Mouse (Mus musculus): ENCODE data around the gene Pfas.
A peak's percentile ranks its signal among the peaks of the same experiment; 100 is the strongest.

Gene Pfas

DNA sequence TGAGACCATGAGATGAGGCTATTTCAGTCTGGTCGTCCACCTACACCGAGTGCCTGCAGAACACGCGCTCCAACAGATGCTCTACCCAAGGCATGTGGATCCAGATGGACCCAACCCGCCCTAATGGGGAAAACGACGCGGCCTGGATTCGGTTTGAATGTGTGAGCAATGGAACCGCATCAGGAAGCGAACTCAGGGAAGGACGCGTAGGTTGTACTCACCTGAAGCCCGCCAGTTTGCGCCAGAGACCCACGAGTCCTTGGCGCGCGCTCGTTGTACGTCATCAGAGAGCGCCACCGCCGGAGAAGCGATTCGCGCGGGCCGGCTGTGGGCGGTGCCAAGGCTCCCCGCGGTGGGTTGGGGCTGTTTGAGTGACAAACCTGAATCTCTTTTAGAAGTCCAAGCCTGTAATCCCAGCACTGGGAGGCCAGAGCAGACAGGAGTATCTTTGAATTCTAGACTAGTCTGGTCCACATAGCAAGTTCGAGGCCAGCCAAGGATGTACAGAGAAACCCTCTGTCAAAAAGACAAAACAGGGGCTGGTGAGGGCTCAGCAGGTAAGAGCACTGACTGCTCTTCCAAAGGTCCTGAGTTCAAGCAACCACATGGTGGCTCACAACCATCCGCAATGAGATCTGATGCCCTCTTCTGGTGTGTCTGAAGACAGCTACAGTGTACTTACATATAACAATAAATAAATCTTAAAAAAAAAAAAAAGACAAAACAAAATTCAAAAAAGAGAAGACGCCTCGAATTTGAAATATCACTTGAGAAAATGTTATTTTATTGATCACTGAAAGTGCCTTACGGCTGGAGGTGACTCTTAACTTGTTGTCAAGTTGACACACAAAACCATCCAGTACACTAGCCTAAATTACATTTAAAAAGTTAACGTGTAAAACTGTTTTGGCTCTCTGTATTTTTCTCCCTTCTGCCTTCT is at the start of gene Pfas:
TSS of gene Pfas (minus strand) at position 279 of the 940 bp plus-strand sequence.
- peak; percentile 90 for DNase-seq (ENCODE audit: low spot score)

DNA sequence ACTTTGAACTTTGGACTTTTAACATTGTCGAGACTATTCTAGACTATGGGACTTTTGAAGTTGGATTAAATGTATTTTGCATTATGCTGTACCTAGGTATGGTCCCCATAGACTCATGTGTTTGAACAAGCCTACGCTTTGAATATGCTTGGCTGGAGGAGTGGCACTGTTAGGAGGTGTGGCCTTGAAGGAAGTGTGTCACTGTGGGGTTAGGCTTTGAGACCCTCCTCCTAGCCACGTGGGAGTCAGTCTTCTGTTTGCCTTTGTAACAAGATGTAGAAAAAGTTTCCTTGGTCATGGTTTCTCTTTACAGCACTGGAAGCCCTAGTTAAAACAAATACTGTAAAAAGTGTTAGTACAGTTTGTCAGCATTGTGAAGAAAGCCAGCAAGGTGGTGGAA is 45.6 kb upstream of the Pfas start:
- DNase-seq (ENCODE audit: low spot score) = no peak

DNA sequence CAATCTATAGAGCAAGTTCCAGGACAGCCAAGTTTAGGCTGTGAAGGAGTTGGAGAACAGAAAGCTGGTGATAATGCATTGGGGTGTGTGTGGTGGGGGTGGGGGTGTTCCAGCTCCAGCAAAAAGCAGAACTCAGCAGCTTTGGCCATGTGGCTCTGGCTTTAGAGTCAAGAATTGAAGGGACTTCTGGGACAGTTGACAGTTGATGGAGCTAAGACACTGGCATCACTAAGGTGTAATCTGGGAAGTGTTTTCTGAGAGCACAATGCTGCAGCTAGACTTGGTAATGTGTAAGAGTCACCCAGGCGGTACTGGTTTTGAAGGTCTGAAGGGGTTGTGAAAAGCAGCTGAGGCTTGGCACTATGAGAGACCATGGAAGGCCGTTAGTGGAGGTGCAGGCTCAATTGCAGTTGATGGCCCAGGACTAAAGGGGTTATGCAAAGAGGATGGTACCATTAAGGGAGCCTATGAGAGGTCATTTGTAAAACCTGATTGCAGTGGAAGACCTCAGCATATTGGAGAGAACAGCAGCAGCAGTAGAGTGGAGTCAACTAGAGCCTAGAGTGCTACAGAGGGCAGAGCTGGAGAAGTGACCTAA is 44.7 kb upstream of the Pfas start:
- DNase-seq (ENCODE audit: low spot score) = no peak

DNA sequence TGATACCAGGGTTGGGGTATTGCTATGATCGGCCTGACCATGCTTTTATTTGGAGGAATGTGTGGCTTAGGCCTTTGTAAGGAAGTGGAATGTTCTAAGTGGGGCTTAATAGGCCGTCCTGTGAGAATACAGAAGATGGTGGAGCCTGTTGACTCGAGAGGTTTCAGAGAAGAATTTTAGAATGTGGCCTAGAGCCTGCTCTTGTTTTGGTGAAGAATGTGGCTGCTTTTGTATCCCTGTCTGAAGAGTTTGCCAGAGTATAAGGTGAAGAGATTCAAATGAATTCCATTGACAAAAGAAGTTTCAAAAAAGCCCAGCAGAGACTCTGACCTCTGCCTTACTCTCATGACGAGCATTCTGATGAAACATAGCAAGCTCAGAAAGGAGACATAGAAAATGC is 43.5 kb upstream of the Pfas start:
- no peak for DNase-seq (ENCODE audit: low spot score)

DNA sequence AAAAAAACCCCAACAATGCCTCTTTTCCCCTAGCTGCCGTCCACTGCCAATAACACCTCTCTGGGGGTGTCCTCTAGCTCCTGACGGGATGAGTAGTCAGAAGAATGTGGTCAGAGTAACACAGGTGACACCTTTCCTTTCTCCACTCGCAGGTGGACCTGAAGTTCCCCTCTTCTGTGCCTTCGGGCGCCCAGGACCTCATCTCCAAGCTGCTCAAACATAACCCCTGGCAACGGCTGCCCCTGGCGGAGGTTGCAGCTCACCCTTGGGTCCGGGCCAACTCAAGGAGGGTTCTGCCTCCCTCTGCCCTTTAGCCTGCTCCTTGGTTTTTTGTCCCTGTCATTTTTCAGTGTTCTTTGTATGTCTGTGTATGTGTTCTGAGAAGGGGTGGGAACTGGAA is 42.5 kb upstream of the Pfas start:
- DNase-seq (ENCODE audit: low spot score) = no peak

DNA sequence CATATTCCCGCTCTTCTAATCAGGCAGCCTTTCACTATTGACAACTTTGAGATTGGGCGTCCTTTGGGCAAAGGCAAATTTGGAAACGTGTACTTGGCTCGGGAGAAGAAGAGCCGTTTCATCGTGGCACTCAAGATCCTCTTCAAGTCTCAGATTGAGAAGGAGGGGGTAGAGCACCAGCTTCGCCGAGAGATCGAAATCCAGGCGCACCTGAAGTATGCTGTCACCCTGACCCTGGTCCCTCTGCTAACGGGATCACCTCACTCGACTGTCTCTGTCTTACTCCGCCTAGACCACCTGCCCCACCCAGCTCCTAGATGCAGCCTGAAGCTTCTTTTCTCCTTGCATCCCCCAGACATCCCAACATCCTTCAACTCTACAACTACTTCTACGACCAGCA is 39.9 kb upstream of the Pfas start:
- no peak for DNase-seq (ENCODE audit: low spot score)

DNA sequence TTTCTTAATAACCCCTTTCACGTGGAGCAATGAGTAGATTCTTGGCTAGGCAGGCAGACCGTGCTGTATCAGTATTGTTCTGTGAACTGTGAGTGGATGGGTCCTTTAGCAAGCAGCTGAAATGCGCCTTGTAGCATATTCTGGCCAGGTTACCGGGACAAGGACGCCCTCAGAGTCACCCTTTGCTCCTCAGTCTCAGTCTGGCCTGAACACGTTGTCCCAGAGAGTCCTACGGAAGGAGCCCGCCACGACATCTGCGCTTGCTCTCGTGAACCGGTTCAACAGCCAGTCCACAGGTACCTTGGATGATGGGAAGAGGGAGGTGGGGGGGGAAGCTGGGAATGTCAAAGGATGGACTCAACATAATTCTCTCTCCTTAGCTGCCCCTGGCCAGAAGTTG is 39.3 kb upstream of the Pfas start:
- no peak for DNase-seq (ENCODE audit: low spot score)

DNA sequence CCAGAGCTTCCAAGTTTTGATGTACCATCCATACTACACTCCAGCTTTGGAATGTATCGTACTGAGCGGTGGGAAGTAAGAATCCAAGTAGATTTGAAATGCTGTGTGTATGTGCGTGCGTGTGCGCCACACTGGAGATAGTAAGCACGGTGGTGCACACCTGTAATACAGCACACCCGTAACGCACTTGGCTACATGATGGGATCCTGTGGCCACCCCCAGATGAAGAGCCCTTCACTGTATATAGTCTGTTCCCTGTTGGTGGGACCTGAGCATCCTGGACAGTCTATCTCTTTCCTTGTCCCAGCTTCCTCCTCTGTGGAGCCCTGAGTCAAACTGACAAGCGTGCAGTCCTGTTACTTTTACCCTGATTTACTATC is 38.1 kb upstream of the Pfas start:
- DNase-seq (ENCODE audit: low spot score) = no peak

DNA sequence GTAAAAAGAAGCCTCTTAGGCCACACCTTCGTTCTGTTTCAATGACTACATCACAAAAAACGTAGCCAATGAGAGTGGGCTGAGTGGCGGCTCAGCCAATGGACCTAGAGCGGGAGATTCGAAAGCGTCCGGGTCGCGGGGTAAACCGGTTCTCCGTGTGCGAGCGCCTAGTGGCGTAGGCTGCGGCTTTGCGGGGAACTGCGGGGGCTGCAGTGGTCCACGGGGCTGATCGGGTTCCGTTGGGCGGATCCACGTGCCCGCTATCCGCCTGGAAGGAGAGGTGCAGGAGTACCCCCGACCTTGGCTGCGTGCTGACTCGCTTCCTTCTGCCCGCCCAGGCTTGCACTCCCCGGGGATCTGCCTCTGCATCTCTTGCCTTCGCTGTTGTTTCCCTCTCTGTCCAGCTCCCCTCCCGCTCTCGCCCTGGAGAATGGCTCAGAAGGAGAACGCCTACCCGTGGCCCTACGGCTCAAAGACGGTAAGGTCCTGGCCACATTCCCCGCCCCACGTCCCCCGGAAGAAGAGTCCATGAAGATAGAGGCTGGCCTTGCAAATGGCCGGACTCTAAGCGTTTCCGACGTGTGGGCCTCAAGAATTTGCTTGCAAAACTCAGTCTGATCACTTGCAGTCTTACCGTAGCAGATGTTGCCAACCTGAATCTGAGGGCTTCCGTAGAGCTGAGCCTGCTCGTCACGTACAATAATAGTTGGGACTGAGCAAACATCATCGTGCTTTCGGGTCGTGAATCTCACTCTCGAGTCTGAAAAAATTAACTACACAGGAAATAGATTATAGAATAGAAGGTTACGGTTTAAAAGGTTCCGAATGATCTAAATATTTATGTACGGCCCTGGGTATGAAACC is 37.5 kb upstream of the Pfas start, which contains the start of gene Aurkb:
TSS of gene Aurkb (plus strand) at position 117 of the 864 bp plus-strand sequence.
- DNase-seq (ENCODE audit: low spot score) = peak; percentile 87

DNA sequence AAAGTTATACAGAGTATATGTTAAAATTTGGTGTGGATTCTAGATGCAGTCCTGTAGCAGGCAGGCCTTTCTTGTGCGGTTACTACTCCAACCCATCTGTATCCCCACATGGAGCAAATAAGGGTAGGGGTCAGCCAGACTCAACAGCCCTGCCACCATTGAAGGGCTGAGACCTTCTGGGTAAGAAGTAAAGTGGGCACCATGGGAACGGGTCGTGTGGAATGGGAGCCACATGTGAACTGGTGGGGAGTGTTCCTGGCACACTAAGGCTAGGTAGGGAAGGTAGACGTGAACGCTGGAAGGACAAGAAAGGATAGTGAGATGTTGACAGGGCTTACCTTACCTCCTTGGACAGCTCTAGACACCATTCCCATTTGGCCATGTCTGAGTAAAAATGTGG is 29.9 kb upstream of the Pfas start:
- DNase-seq (ENCODE audit: low spot score) = no peak

DNA sequence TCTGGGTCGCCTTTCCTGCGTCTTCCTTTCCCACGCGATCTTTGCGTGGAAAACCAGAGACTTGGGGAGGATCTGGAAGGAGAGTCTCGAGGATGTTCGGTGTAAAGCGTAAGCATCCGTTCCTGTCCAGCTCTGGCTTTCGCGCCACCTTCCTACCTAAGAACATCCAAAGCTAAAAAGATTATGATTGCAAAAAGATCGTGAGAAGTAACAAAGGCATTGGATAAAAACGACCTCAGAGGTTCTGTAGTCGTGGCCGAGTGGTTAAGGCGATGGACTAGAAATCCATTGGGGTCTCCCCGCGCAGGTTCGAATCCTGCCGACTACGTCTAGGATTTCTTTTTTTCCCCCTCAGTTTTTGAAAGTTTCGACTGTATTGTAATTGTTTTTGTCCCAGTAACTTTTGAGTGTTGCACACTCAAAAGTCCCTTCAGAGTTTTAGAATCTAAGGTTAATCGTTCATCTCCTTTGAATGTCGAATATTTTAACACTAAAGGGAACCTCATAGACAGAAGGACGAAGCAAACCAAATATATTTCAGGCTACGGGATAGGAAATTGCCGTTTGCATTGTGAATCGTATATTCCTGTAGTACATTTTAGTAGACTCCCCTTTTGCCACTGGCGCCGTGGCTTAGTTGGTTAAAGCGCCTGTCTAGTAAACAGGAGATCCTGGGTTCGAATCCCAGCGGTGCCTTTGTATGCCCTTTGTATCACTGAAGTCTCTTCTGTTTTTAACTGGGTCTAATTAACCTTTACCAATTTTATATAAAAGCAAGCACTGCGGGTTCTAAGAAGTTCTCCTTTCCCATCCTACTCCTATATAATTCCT is 29.2 kb upstream of the Pfas start:
- peak; percentile 88 for DNase-seq (ENCODE audit: low spot score)

DNA sequence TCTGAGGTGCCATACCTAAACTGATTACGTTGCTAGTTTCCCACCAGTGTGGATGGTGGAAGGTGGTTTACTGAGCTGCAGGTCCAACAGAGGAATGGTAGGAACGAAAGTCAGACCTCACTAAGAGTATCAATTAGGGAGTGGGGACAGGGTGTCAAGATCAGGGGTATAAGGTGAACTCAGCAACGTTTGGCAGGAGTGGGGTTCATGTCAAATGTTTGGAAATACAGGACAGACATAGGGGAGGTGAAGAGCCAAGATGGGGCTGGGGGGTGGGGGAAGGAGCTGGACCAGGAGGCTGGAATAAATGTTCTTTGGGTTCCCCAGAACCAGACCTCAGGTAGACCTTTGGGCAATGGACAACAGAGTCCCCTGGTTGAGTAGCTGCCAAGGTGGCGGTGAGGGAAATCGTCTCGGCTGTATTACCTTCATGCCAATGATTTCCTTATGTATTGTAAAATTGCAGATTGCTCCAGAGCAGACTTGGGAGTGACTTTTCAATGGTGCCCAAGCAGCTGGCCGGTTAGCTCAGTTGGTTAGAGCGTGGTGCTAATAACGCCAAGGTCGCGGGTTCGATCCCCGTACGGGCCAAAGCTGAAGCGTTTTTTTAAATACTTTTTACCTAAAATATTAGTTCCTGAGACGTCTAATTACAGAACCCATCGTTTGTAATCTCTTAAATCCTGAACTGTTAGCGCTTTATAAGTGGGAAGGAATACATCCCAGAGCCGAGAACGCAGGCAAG is 28.4 kb upstream of the Pfas start:
- peak; percentile 91 for DNase-seq (ENCODE audit: low spot score)

DNA sequence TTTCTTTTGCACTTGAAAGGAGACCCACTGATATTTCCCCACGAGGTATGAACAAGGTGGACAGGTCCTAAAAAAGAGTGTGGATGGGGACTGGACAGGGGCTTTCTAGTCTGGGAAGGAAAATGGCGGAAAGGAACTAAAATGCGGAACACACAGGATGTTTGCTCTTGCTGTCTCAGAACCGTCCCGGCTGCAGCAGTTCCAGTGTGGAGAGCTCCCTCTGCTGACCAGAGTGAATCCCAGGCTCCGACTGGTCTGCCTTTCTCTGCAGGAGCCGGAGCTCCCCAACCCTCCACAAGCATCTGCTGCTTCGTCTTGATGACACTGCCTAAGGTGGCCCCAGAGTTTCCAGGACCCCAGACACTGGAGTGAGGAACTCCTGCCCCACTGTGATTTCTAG is 27.6 kb upstream of the Pfas start:
- peak; percentile 95 for DNase-seq (ENCODE audit: low spot score)

DNA sequence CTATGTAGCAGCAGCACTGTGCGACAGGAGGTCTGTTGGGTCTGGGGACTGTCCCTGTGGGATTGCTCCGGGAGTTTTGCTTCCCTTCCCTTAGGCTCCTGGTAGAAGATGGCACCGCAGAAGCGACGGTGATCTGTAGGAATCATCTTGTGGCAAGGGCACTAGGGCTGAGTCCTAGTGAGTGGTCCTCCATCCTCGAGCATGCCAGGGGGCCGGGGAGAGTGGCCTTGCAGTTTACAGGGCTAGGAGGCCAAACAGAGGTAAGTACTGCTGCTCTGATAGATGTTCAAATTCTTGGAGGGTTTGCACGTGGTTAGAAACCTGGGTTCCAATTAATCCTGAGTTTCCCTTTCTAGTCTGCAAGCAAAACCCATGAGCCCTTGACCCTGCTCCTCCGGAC is 27.2 kb upstream of the Pfas start:
- no peak for DNase-seq (ENCODE audit: low spot score)

DNA sequence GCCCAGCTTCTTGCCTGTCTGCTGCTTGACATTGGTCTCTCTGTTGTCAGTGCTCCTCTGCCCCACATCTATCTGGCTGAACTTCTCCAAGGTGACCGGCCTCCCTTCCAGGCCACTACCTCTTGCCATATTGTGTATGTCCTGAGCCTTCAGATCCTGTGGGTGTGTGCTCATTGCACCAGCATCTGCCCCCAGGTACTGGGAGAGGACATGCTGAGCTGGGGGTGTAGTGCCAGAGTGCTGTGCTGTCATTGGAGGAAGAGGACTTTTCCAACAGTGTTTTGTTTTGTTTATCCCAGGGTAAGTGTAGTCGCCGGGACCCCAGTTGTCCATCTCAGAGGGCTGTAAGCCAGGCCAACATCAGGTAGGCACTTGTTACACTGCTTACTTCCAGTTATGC is 26.3 kb upstream of the Pfas start:
- no peak for DNase-seq (ENCODE audit: low spot score)

DNA sequence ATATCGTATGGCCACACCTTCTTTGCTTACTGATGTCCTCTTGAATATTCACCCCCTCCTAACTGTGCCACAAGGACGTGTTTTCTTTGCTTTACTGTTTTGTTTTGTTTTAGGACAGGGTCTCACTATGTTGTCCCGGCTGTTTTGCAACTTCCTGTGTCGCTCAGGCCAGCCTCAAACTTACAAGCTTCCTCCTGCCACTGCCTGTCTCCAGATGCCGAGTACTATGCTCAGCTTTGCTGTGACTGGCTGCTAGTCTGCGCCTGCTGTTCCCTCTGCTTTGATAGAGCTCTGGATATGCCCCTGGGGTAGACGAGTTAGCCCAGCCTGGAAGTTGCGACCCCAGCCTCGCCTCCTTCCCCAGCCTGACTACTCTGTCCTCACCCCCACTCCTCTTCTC is 25.3 kb upstream of the Pfas start:
- DNase-seq (ENCODE audit: low spot score) = no peak

DNA sequence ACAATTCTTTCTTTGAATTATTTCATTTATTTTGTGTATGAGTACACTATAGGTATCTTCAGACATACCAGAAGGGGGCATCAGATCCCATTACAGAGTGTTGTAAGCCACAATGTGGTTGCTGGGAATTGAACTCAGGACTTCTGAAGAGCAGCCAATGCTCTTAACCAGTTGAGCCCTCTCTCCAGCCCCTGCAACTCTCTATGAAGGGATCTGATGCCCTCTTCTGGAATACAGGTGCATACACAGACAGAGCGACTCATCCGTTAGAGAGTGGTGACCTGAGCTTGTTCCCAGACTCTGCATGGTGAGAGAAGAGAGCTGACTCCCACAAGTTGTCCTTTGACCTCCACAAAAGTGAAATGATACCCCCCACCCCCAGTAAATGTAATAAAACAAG is 20.5 kb upstream of the Pfas start:
- DNase-seq (ENCODE audit: low spot score) = no peak

DNA sequence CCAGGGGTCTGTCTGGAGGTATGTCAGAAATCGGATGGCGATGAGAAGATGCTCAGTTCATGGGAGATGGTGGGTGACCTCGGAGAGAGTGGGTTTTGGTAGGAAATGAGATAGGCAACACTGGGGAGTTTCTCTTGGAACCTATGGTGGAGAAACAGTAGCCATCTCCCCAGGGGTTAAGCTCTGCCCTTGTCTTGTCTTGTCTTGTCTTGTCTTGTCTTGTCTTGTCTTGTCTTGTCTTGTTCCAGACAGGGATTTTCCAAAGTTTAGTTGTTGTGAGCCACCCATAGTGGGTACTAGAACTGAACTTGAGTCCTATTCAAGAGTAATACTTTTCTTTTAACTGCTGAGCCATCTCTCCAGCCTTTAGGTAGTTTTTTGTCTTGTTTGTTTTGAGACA is 18.3 kb upstream of the Pfas start:
- no peak for DNase-seq (ENCODE audit: low spot score)

DNA sequence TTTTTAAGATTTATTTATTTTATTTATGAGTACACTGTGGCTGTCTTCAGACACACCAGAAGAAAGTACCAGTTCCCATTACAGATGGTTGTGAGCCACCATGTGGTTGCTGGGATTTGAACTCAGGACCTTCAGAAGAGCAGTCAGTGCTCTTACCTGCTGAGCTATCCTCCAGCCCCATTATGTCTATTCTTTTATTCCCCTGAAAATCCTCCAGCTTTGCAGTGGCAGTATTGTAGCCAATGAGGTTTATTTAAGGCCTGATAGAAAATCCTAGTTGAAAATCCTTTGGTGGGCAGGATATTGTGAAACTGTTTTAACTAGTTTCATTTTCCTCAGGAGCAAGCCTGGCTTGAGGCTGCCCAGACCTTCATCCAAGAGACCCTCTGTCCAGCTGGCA is 12.4 kb upstream of the Pfas start:
- DNase-seq (ENCODE audit: low spot score) = no peak

DNA sequence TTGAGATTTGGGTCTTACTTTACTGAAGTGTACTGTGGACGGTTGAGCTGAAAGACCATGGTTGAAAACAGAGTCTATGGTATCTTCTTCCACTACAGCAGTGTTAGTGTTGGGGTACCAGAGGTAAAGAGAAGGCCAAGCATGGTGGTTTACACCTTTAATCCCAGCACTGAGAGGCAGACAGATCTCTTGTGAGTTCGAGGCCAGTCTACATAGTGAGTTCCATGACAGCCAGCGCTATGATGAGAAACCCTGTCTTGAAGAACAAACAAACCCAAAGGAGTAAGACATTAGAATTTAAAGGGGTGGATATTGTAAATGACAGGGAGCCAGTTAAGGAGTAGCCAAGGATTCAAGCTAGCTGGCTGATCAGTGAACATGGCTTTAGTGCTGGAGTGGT is 8.5 kb upstream of the Pfas start:
- no peak for DNase-seq (ENCODE audit: low spot score)

Data from lung, postnatal 25 days (tissue).